Mouse (Mus musculus): Measurements from ENCODE around the gene Mark4. TPM values are rescaled to one million over a fixed set of nuclear protein-coding genes. Genes with fewer than 3 reads are reported as not detected.

The Mark4 gene
- total and polyA plus RNA-seq, 2 experiments from 2014 or later, result 21.0 to 47.1 TPM

DNA sequence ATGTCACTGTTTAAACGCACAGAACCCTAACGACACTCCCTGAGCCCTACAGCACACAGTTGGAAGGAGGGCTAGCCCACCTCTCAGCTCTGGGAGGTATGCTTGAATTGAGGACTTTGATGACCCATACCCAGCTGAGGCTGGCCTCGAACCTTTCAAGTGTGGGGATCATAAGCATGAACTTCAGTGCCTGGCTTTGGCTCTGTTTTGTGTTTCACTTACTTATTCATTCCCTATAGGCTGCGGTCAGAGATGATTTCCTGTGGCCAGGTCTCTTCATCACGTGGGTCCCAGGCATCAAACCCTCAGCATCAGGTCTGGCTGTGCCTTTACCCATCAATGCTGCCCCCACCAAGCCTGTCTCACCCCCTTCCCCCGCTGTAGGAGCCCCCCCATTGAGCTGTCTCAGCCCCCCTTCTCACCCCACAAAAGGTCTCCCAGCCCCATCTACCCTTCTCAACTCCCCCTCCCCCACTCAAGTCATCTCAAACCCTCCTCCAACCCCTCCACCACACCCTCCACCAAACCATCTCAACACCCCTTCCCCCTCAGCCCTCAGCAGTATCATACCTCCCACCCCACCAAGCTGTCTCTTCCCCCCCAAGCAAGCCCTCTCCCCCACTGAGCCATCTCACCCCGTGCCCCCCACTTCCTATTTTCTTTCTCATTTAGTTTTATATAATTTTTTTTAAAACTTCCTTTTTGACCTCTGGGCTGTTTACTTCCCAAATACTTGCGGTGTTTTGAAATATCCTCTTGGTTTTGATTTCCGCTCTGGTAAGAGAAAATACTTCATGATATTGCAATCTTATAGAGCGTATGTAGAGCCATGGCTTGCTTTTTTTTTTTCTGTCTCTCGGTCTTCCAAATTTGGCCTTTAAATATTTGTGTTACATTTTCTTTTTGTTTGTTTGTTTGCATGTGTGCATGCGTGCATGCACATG, 42.1 kb upstream of the Mark4 start:
- DNase-seq (no peak), ATAC-seq (no peak)
- no peaks in the 10 kb centered on the region for H3K9me3 ChIP-seq (ENCODE audit: low read length)
- no peak for TF ChIP-seq CTCF (IDR thresholded peaks at IDR 0.05; ENCODE audit: low read depth)
- H3K4me1 ChIP-seq (ENCODE audit: insufficient read depth), result no peaks in the 10 kb centered on the region
- no peak overlapping the region for H3K4me3 ChIP-seq (ENCODE audit: low read depth, low read length)
- H3K27me3 ChIP-seq (ENCODE audit: insufficient read depth, low read length), result no peaks in the 10 kb centered on the region
- H3K4me2 ChIP-seq (ENCODE audit: low read depth), result no peak overlapping the region
- H3K9ac ChIP-seq, result no peak overlapping the region
- no peaks in the 10 kb centered on the region for H3K36me3 ChIP-seq (ENCODE audit: insufficient read depth)
- 71% methylated on average over 12 of the region's 12 CpGs for WGBS
- H3K27ac ChIP-seq (ENCODE audit: low read depth, low read length), result no peak overlapping the region

DNA sequence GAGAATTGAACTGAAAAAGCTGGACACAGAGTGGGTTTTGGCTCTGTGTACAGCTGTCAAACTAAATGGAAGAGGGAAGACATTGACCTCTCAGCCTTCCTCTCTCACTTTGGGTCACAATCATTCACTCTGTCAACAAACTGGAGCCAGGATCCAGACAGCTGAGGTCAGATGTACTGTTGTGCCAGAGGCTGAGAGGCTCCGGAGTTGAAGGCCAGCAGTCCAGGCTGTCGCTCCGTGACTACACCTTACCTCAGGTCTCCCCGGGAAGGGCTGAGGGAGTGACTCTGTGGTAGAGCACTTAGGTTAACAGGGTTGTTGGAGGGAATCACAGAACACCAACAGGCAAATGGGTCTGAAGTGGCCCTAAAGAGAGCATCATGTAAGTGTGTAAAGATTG, 39.7 kb upstream of the Mark4 start:
- Histone ChIP-seq H3K27me3 (ENCODE audit: insufficient read depth, low read length) (no peaks in the 10 kb centered on the region), H3K27ac (ENCODE audit: low read depth, low read length) (no peak overlapping the region), H3K9me3 (ENCODE audit: low read length) (no peaks in the 10 kb centered on the region), H3K36me3 (ENCODE audit: insufficient read depth) (no peaks in the 10 kb centered on the region), H3K4me1 (ENCODE audit: insufficient read depth) (no peaks in the 10 kb centered on the region), H3K9ac (no peak overlapping the region), H3K4me3 (ENCODE audit: low read depth, low read length) (no peak overlapping the region), H3K4me2 (ENCODE audit: low read depth) (no peak overlapping the region)
- 83% methylated on average over 4 of the region's 4 CpGs for WGBS
- TF ChIP-seq CTCF (IDR thresholded peaks at IDR 0.05; ENCODE audit: low read depth), result no peak
- ATAC-seq (no peak), DNase-seq (no peak)

DNA sequence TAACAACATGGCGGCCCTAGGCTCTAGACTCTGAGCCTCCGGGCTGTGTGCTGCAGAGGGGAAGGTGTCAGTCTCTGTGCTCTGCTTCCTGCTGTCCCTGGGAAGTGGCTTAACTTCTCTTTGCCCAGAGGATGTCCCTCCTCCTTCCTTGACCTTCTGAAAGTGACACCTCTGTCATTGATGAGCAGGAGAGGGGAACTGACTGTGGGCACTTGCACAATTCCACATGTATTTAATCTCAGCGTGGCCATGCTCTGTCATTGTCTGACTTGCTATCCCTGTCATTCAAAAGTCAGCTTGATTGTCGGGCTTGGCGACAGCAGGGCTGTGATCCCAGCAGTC, 37.6 kb upstream of the Mark4 start:
- Histone ChIP-seq H3K27me3 (ENCODE audit: insufficient read depth, low read length) (peaks cover 7% of the 10 kb centered on the region), H3K9me3 (ENCODE audit: low read length) (no peaks in the 10 kb centered on the region), H3K9ac (no peak overlapping the region), H3K27ac (ENCODE audit: low read depth, low read length) (no peak overlapping the region), H3K4me3 (ENCODE audit: low read depth, low read length) (no peak overlapping the region), H3K4me2 (ENCODE audit: low read depth) (no peak overlapping the region), H3K36me3 (ENCODE audit: insufficient read depth) (no peaks in the 10 kb centered on the region), H3K4me1 (ENCODE audit: insufficient read depth) (no peaks in the 10 kb centered on the region)
- no peak for ATAC-seq
- 80% methylated on average over 5 of the region's 5 CpGs for WGBS
- TF ChIP-seq CTCF (IDR thresholded peaks at IDR 0.05; ENCODE audit: low read depth), result no peak
- no peak for DNase-seq

DNA sequence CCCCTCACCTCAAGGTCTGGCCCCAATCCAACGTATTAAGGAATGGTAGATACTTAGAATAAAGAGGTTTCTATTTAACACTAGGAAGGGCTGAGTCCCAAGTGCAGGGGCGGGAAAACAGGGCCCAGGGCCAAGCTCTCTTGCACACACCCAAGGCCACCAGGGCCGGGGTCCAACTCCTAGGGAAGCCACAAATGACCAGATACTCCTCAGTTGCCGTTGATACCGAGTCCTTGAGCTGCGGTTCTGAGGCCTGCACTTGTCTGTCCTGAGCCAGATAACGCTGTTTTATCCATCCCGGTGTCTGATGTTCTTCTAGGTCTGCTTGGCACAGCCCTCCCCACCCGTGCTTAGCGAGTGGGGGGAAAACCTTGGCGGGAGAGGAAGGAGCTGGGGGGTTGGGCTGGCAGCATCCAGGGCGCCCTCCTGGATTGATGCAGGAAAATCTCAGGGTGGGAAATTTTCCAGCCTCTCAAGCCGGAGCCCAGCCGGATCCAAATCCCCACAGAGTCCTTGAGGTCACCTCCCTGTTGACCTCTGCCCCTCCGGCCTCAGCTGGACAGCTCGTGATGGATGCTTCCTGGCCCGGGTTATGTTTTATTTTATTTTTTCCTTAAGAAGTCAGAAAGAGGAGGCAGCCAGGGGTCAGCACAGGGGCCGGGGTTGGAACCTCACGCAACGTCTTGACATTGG, 37.0 kb upstream of the Mark4 start:
- WGBS, result 78% methylated on average over 20 of the region's 20 CpGs
- no peak for DNase-seq
- Histone ChIP-seq H3K36me3 (ENCODE audit: insufficient read depth) (no peaks in the 10 kb centered on the region), H3K27ac (ENCODE audit: low read depth, low read length) (no peak overlapping the region), H3K9ac (no peak overlapping the region), H3K4me2 (ENCODE audit: low read depth) (no peak overlapping the region), H3K4me1 (ENCODE audit: insufficient read depth) (no peaks in the 10 kb centered on the region), H3K4me3 (ENCODE audit: low read depth, low read length) (no peak overlapping the region), H3K27me3 (ENCODE audit: insufficient read depth, low read length) (peaks cover 12% of the 10 kb centered on the region), H3K9me3 (ENCODE audit: low read length) (no peaks in the 10 kb centered on the region)
- no peak for TF ChIP-seq CTCF (IDR thresholded peaks at IDR 0.05; ENCODE audit: low read depth)
- no peak for ATAC-seq

DNA sequence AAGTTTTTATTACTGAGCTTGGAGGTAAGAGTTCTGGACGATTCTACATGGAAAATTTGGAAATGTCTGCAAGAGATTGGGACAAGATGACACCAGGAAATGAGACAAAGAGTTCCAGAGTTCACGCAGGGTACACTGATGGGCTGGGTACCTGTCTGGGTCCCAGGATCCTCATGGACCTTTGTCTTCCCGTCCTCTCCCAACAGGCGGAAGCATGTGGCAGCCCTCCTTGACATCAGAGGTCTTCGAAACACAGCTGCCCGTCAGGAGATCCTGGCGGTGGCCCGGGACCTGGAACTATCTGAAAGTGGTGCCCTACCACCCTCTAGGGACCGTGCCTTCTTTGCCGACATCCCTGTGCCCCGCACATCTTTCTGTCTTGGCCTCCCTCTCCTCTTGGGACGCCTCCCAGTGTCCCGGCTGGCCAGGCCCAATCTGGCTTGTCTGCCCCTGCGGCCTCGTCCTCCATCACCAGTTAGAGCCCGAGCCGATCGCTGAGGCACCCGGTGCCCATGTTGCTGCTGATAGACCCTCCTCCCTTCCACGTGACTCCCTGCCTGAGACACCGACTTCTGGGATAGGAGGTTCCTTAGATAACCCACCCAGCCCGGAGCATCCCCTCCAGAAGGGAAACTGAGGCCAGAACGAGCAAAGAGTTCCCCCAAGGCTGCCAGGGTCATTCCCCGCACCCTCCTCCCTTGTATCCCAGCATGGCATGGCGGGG, 36.3 kb upstream of the Mark4 start:
- no peaks in the 10 kb centered on the region for H3K9me3 ChIP-seq (ENCODE audit: low read length)
- DNase-seq (no peak), ATAC-seq (no peak)
- H3K9ac ChIP-seq, result no peak overlapping the region
- H3K27ac ChIP-seq (ENCODE audit: low read depth, low read length), result no peak overlapping the region
- H3K27me3 ChIP-seq (ENCODE audit: insufficient read depth, low read length), result peaks cover 18% of the 10 kb centered on the region
- no peaks in the 10 kb centered on the region for H3K36me3 ChIP-seq (ENCODE audit: insufficient read depth)
- H3K4me2 ChIP-seq (ENCODE audit: low read depth), result no peak overlapping the region
- no peaks in the 10 kb centered on the region for H3K4me1 ChIP-seq (ENCODE audit: insufficient read depth)
- no peak overlapping the region for H3K4me3 ChIP-seq (ENCODE audit: low read depth, low read length)
- 86% methylated on average over 25 of the region's 25 CpGs for WGBS
- no peak for TF ChIP-seq CTCF (IDR thresholded peaks at IDR 0.05; ENCODE audit: low read depth)

DNA sequence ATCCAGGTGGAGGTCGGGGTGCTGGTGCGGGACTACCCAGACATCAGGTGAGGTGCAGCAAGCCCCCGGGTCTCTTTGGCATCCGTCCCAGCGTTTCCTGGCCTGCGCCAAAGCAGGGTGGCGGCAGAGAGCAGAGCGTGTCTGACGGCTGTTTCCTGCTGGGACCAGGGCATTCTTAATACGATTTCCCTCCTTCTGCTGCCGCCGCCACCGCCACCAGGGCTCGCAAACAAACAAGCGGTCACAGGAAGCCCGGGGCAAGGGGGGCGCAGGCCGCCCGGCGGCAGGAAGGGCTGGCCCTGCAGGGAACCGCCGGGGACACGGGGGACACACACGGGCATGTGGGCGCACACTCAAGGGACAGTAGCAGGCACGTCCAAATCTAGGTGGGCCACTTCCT, 33.1 kb upstream of the Mark4 start:
- H3K4me2 ChIP-seq (ENCODE audit: low read depth), result no peak overlapping the region; the same call in 1 of the 2 replicates
- 6% methylated on average over 26 of the region's 26 CpGs for WGBS
- no peak overlapping the region for H3K27ac ChIP-seq (ENCODE audit: low read depth, low read length)
- peaks cover 34% of the 10 kb centered on the region for H3K27me3 ChIP-seq (ENCODE audit: insufficient read depth, low read length)
- no peaks in the 10 kb centered on the region for H3K36me3 ChIP-seq (ENCODE audit: insufficient read depth)
- no peaks in the 10 kb centered on the region for H3K4me1 ChIP-seq (ENCODE audit: insufficient read depth)
- no peak for ATAC-seq
- no peak for DNase-seq
- H3K9me3 ChIP-seq (ENCODE audit: low read length), result no peaks in the 10 kb centered on the region
- TF ChIP-seq CTCF (IDR thresholded peaks at IDR 0.05; ENCODE audit: low read depth), result peak; percentile 40
- no peak overlapping the region for H3K9ac ChIP-seq
- H3K4me3 ChIP-seq (ENCODE audit: low read depth, low read length), result no peak overlapping the region

Data from forebrain, postnatal 0 days (tissue).